ENCODE assay signal across 9 mouse cellular contexts in genomic region chr13:24862520-24862919, GRCm38 (mm10). TPM values are rescaled to one million over a fixed set of nuclear protein-coding genes. Genes with fewer than 3 reads are reported as not detected.
DNase-seq lines count a peak whose midpoint lies in the region; ATAC-seq and TF ChIP-seq lines count a peak whose summit lies in the region.
"Had no signal": no experiment of that assay in that cellular context is flagged by ENCODE, and none has a peak within 500 bp of the region (broad histone marks: within the 10 kb centered on the region; RNA-seq: fewer than 3 reads in every experiment).

No protein-coding gene starts in this region.

- H3K36me3 ChIP-seq in lung, postnatal 0 days (ENCODE audit: insufficient read depth, low read length), result no peaks in the 10 kb centered on the region
- H3K36me3 ChIP-seq: heart, embryonic 15.5 days; neural tube, embryonic 13.5 days had no signal

- DNase-seq in urinary bladder, postnatal 14 days (ENCODE audit: low spot score), result peak; percentile 53
- no peak for DNase-seq in urinary bladder, adult 2 months (ENCODE audit: low spot score)
- DNase-seq in adrenal gland, postnatal 25 days, result peak; percentile 68
- DNase-seq in embryo, embryonic 9.5 days (ENCODE audit: extremely low spot score), result peak; percentile 17
- peak; percentile 78 for DNase-seq in large intestine, adult 2 months (ENCODE audit: low read depth, low spot score)
- peak; percentile 53 for DNase-seq in lung, postnatal 0 days (ENCODE audit: low spot score)
- DNase-seq in testis, postnatal 10 days (ENCODE audit: low spot score), result peak; percentile 79

- no peak overlapping the region for H3K9ac ChIP-seq in lung, postnatal 0 days (replicated peaks; ENCODE audit: low read depth)
- H3K9ac ChIP-seq: heart, embryonic 15.5 days; neural tube, embryonic 13.5 days had no signal

- no peak overlapping the region for H3K4me3 ChIP-seq in lung, postnatal 0 days (ENCODE audit: low read depth, low read length)
- H3K4me3 ChIP-seq: heart, embryonic 15.5 days; neural tube, embryonic 13.5 days had no signal

- no peak overlapping the region for H3K27ac ChIP-seq in lung, postnatal 0 days (ENCODE audit: low read length)
- H3K27ac ChIP-seq: heart, embryonic 15.5 days; neural tube, embryonic 13.5 days had no signal

- no peaks in the 10 kb centered on the region for H3K9me3 ChIP-seq in lung, postnatal 0 days (ENCODE audit: low read length)
- H3K9me3 ChIP-seq: heart, embryonic 15.5 days; neural tube, embryonic 13.5 days had no signal

- peak; percentile 57 for TF ChIP-seq CTCF in lung, postnatal 0 days (IDR thresholded peaks at IDR 0.05)

- H3K4me2 ChIP-seq in lung, postnatal 0 days (replicated peaks; ENCODE audit: low read depth, low read length), result no peak overlapping the region
- H3K4me2 ChIP-seq: heart, embryonic 15.5 days; neural tube, embryonic 13.5 days had no signal

- H3K27me3 ChIP-seq in lung, postnatal 0 days (replicated peaks; ENCODE audit: insufficient read depth, low read length), result no peaks in the 10 kb centered on the region
- H3K27me3 ChIP-seq: heart, embryonic 15.5 days; neural tube, embryonic 13.5 days had no signal

- H3K4me1 ChIP-seq in lung, postnatal 0 days (ENCODE audit: insufficient read depth, low read depth, low read length), result no peaks in the 10 kb centered on the region
- H3K4me1 ChIP-seq: heart, embryonic 15.5 days; neural tube, embryonic 13.5 days had no signal

- TF ChIP-seq EP300 in lung, postnatal 0 days (IDR thresholded peaks at IDR 0.05), result no peak

- WGBS in large intestine, adult 2 months, result 48% methylated on average over 7 of the region's 7 CpGs
- WGBS in lung, postnatal 0 days, result 56% methylated on average over 7 of the region's 7 CpGs

- no peak for ATAC-seq in lung, postnatal 0 days

RNA-seq across cellular contexts. Expression of gene D130043K22Rik, which starts 17.6 kb away (rescaled TPM):
- 0.06 and 0.10 TPM in 2 replicates for polyA plus RNA-seq in urinary bladder, adult 2 months (2012; rRNA removed)
- 0.52 and 0.76 TPM in 2 replicates for total RNA-seq in adrenal gland, postnatal 25 days (2021)
- 1.6 and 3.6 TPM in 2 replicates for polyA plus RNA-seq in large intestine, adult 2 months (2012; rRNA removed)
- 0.33 and 0.35 TPM in 2 replicates for polyA plus RNA-seq in lung, postnatal 0 days (2015; fragmentation: Nextera tagmentation; extraction: Ambion mirVana)

RNA-seq across cellular contexts. Expression of gene Tdp2, which starts 31.0 kb away (rescaled TPM):
- 22.0 and 28.7 TPM in 2 replicates for polyA plus RNA-seq in urinary bladder, adult 2 months (2012; rRNA removed)
- total RNA-seq in adrenal gland, postnatal 25 days (2021), result 30.2 and 32.5 TPM in 2 replicates
- polyA plus RNA-seq in large intestine, adult 2 months (2012; rRNA removed), result 15.8 and 25.5 TPM in 2 replicates
- 20.8 and 21.2 TPM in 2 replicates for polyA plus RNA-seq in lung, postnatal 0 days (2015; fragmentation: Nextera tagmentation; extraction: Ambion mirVana)

RNA-seq across cellular contexts. Expression of gene Acot13, which starts 31.2 kb away (rescaled TPM):
- polyA plus RNA-seq in urinary bladder, adult 2 months (2012; rRNA removed), result 94.5 and 97.4 TPM in 2 replicates
- 87.2 and 92.5 TPM in 2 replicates for total RNA-seq in adrenal gland, postnatal 25 days (2021)
- polyA plus RNA-seq in large intestine, adult 2 months (2012; rRNA removed), result 57.4 and 65.0 TPM in 2 replicates
- polyA plus RNA-seq in lung, postnatal 0 days (2015; fragmentation: Nextera tagmentation; extraction: Ambion mirVana), result 87.2 and 92.5 TPM in 2 replicates
